Mouse (Mus musculus) cortical plate, adult 2 months (tissue): ENCODE measurements around the gene Abcc6.

Experiments
- CTCF ChIP-seq: fragments of 200-500 bp; IDR thresholded peaks from 2 replicates; pipeline ENCODE4 v1.5.1; 2011; ENCODE audit warnings: mild to moderate bottlenecking, control low read depth, low read length; ENCODE audit not compliant: insufficient read depth; ENCODE audit errors: extremely low read depth
- POLR2A ChIP-seq: fragments of 200-500 bp; IDR thresholded peaks from 2 replicates; pipeline ENCODE4 v1.6.1; 2011; ENCODE audit warnings: mild to moderate bottlenecking, low read length, control low read depth; ENCODE audit not compliant: insufficient read depth; ENCODE audit errors: extremely low read depth

DNA sequence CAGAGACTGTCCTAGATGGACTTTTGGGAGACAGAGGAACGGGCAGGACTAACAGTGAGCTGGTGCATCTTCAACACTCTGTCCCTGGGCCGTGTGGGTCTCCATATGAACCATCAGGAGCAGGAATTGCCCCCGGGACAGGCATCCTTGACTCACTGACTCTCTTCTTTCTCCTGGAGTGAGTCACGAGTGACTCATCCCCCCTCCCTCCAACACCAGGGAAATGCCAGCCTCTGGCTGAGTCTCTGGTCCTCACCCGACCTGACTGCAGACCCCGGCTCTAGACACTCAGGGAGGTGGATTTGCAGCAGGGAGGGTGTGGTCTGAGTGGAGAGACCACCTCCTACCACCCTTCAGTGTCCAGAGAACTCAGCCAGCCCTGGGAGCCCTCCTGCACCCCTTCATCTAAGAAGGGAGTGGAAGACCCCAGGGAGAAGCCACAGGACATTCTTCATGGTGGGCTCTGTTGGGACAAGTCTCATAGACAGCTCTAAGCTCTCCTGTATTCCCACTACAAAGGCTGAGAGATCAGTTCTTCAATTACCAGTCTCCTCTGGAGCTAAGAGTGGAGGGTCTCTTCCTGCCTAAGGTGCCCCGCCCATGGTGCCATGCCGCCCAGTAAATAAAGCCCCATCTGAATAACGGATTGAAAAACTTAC lies 109.4 kb downstream of the Abcc6 start:
- TF ChIP-seq POLR2A (no peak), CTCF (no peak)
